Mouse (Mus musculus) ES-E14 (cell line): ENCODE measurements at regions not wholly inside any gene's neighbourhood (a gene's known extent, or its start where the extent isn't known, plus 50 kb on each side); places are given as distances from the start of the nearest gene placed in this dataset.

Source experiments
- DNase-seq: peaks from one replicate; pipeline ENCODE4 v3.0.0-alpha.2; 2013; ENCODE audit warnings: low read depth, low spot score
- H3K27ac ChIP-seq: 2 replicates; pipeline ENCODE4 v1.5.1; 2012; ENCODE audit warnings: low read depth, mild to moderate bottlenecking, low read length, moderate library complexity, mixed read lengths; ENCODE audit not compliant: poor library complexity, insufficient read depth, severe bottlenecking
- H3K36me3 ChIP-seq: 2 replicates; pipeline ENCODE4 v1.6.1; 2012; ENCODE audit warnings: mild to moderate bottlenecking, low read length, moderate library complexity, mixed read lengths; ENCODE audit not compliant: control insufficient read depth, poor library complexity, insufficient read depth, severe bottlenecking
- H3K4me1 ChIP-seq, 2 experiments: fragments of 150-350 bp in 1 of 2; sonication (generic) in 1 of 2; 2 replicates each; pipeline ENCODE4 v1.6.1; 2012; ENCODE audit warnings: low read length in 2 of 2, mild to moderate bottlenecking in 1 of 2, mixed read lengths in 1 of 2; ENCODE audit not compliant: control insufficient read depth in 2 of 2, insufficient read depth in 2 of 2, poor library complexity in 1 of 2
- H3K4me3 ChIP-seq, 2 experiments: fragments of 150-350 bp in 1 of 2; sonication (generic) in 1 of 2; 2 replicates each; pipeline ENCODE4 v1.5.1; 2012; ENCODE audit warnings: low read length in 2 of 2, low read depth in 1 of 2, mild to moderate bottlenecking in 1 of 2, mixed read lengths in 1 of 2; ENCODE audit not compliant: insufficient read depth in 1 of 2, poor library complexity in 1 of 2, severe bottlenecking in 1 of 2
- H3K9ac ChIP-seq: 2 replicates; pipeline ENCODE4 v1.6.1; 2012; ENCODE audit warnings: low read depth, mild to moderate bottlenecking, low read length, mixed read lengths; ENCODE audit not compliant: poor library complexity, insufficient read depth, severe bottlenecking
- H3K9me3 ChIP-seq: fragments of 150-350 bp; sonication (generic); 2 replicates; pipeline ENCODE4 v1.6.1; 2012; ENCODE audit warnings: low read depth, mild to moderate bottlenecking, low read length; ENCODE audit not compliant: control insufficient read depth, insufficient read depth
- CHD2 ChIP-seq: IDR thresholded peaks from 2 replicates; pipeline ENCODE4 v1.6.1; 2014; ENCODE audit warnings: mild to moderate bottlenecking, low read depth, low read length, inconsistent platforms
- HCFC1 ChIP-seq: IDR thresholded peaks from 2 replicates; pipeline ENCODE4 v1.6.1; 2012; ENCODE audit warnings: low read length, inconsistent platforms, borderline replicate concordance; ENCODE audit not compliant: insufficient read depth
- MAFK ChIP-seq: IDR thresholded peaks from 2 replicates; pipeline ENCODE4 v1.6.1; 2014; ENCODE audit warnings: mild to moderate bottlenecking, low read depth, low read length, inconsistent platforms; ENCODE audit not compliant: insufficient read depth
- ZC3H11A ChIP-seq: IDR thresholded peaks from 2 replicates; pipeline ENCODE4 v1.6.1; 2012; ENCODE audit warnings: low read depth, mild to moderate bottlenecking, inconsistent platforms, low read length, borderline replicate concordance
- ZNF384 ChIP-seq: IDR thresholded peaks from 2 replicates; pipeline ENCODE4 v1.6.1; 2012; ENCODE audit warnings: low read depth, low read length, inconsistent platforms
- in situ Hi-C, 2 experiments: fragments of 600-800 bp; cut with MboI; formaldehyde crosslinking; loops; one replicate each; pipeline ENCODE4 v1.15.1; 2025; ENCODE audit warnings: low sequenced_read_pairs in 2 of 2, inconsistent platforms in 1 of 2; ENCODE audit not compliant: unreplicated experiment in 2 of 2

DNA sequence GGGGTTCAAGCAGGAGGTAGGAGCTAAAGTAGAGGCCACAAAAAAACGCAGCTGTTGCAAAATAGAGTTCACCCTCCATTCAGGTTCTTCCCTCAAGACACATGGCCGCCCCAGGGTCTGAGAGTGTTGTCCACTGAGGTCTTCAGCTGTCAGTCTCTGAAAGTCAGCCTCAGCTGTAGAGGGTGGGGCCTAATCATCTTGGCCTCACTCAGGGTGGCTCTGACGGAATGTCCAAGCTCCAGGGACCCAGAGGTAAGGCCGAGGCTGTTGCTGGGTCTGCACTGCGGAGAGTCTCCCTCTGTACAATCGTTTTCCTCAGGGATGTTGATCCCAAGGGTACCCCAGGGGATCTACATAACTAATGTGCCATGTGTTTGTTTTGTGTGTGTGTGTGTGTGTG is 55.2 kb upstream of the Ptgfrn start:
- H3K4me1 ChIP-seq = peaks cover 29 to 47% of the 10 kb centered on the region in 2 experiments
- H3K9ac ChIP-seq = peak overlapping the region; percentile 14; the same call in 1 of the 2 replicates
- TF ChIP-seq HCFC1 (no peak), MAFK (no peak), ZNF384 (no peak), ZC3H11A (no peak), CHD2 (no peak)
- no peaks in the 10 kb centered on the region for H3K36me3 ChIP-seq
- in situ Hi-C loops = no loop called here
- H3K9me3 ChIP-seq = no peaks in the 10 kb centered on the region
- peak overlapping the region; percentile 89 for H3K27ac ChIP-seq
- no peak for DNase-seq
- H3K4me3 ChIP-seq = no peak overlapping the region

DNA sequence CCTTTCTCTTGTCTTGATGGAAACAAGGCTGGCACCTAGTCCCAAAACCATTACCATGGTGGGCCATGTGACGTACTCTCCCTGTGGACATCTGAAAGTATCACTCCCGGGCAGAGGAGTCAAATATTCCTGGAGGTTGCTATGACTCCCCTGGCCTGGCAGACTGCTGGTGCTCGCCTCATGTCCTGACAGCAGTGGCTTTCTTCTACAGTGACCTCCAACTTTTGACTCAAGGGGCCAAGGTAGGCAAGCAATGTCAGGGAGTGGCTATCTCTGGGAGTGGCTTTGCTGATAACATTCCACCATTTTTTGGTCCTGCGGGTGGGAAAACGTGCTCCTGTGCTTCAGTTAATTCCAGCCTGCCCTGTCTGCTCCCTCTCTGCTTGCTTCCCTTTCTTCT is 54.7 kb upstream of the Ptgfrn start:
- Histone ChIP-seq H3K4me1 (peaks cover 29 to 47% of the 10 kb centered on the region in 2 experiments), H3K4me3 (no peak overlapping the region), H3K27ac (peak overlapping the region; percentile 89), H3K36me3 (no peaks in the 10 kb centered on the region), H3K9ac (peak overlapping the region; percentile 14; the same call in 1 of the 2 replicates), H3K9me3 (no peaks in the 10 kb centered on the region)
- in situ Hi-C loops = no loop called here
- DNase-seq = no peak
- TF ChIP-seq ZNF384 (no peak), HCFC1 (no peak), ZC3H11A (no peak), MAFK (no peak), CHD2 (no peak)

- in situ Hi-C loops = no loop called here
- Histone ChIP-seq H3K9ac (no peak overlapping the region), H3K27ac (peak overlapping the region; percentile 89), H3K4me1 (peaks cover 29 to 47% of the 10 kb centered on the region in 2 experiments), H3K36me3 (no peaks in the 10 kb centered on the region), H3K9me3 (no peaks in the 10 kb centered on the region), H3K4me3 (no peak overlapping the region)
- DNase-seq = peak; percentile 40
- TF ChIP-seq HCFC1 (no peak), CHD2 (no peak), ZC3H11A (no peak), MAFK (no peak), ZNF384 (no peak)
Observed at GRCm38 (mm10) chr3:101163991-101164434, 53.9 kb upstream of the Ptgfrn start.

- H3K4me3 ChIP-seq = peak overlapping the region; percentile 12 to 23; a peak in 3 of 4 replicates
- peaks cover 29 to 44% of the 10 kb centered on the region in 2 experiments for H3K4me1 ChIP-seq
- peak; percentile 62 for DNase-seq
Observed at GRCm38 (mm10) chr3:101163160-101163990, 53.3 kb upstream of the Ptgfrn start.

More at GRCm38 (mm10) chr3:101163160-101163990, 53.3 kb upstream of the Ptgfrn start:
- Histone ChIP-seq H3K9me3 (no peaks in the 10 kb centered on the region), H3K9ac (peak overlapping the region; percentile 59; the same call in 1 of the 2 replicates), H3K27ac (peak overlapping the region; percentile 92), H3K36me3 (no peaks in the 10 kb centered on the region)
- TF ChIP-seq CHD2 (no peak), HCFC1 (no peak), ZNF384 (no peak), MAFK (no peak), ZC3H11A (no peak)
- in situ Hi-C loops = no loop called here
